Mouse (Mus musculus) liver, postnatal 0 days (tissue): ENCODE measurements around the gene Hist1h2ao.

ENCODE experiments used
- CTCF ChIP-seq: sonication (generic); IDR thresholded peaks from 2 replicates; pipeline ENCODE4 v1.5.1; 2016; ENCODE audit warnings: antibody characterized with exemption, low read depth
- EP300 ChIP-seq: IDR thresholded peaks from 2 replicates; pipeline ENCODE4 v1.6.1; 2016; ENCODE audit warnings: antibody characterized with exemption, low read depth, mild to moderate bottlenecking

- TF ChIP-seq CTCF (no peak), EP300 (no peak)
Observed at GRCm38 (mm10) chr13:21790601-21791283, 19.5 kb upstream of the Hist1h2ao start.
